Mouse (Mus musculus): ENCODE results near the gene Tcf15.

The Tcf15 gene

GRCm38 (mm10) chr2:152174861-152175260 lies 31.5 kb downstream of the Tcf15 start:
- no peak for DNase-seq (ENCODE audit: low spot score)

GRCm38 (mm10) chr2:152176659-152177058 lies 33.3 kb downstream of the Tcf15 start:
- DNase-seq (ENCODE audit: low spot score), result no peak

- no peak for DNase-seq (ENCODE audit: low spot score)
Measured at GRCm38 (mm10) chr2:152177162-152177805, 33.9 kb downstream of the Tcf15 start.

DNA sequence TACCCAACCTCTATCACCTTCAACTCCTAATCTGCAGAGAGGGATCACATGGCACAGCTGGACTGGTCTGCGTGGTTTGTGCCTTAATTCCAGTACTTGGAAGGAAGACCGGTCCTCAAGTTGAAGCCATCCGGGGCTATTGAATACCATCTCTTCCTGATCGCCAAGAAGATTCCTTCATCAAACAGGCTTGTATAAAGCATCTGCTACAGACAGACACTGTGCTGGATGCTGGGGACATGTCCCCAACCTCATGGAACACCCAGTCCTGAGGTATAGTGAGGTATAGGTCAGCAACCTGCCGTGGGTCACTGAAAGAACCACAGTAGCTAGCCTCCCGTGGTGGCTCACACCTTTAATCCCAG lies 34.4 kb downstream of the Tcf15 start:
- DNase-seq (ENCODE audit: low spot score), result no peak

DNA sequence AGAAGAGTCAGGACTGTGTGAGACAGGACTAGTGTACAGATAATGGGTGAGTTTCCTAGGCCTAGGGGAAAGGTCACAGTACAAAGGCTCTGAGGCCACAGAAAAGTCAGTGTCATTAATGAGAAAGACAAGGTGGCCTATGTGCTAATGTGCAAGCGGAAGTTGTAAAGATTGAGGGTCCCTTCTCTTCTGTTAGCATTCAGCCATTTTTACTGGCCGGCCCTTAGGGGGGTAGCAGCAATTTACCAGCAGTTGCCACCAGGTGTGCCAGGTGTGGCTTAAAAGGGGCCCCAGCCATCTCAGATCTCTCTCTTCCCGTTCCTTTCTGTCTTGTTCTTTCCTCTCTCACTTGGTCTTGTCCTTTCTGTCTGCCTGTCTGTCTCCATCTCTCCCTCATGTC lies 35.0 kb downstream of the Tcf15 start:
- DNase-seq (ENCODE audit: low spot score), result no peak

DNA sequence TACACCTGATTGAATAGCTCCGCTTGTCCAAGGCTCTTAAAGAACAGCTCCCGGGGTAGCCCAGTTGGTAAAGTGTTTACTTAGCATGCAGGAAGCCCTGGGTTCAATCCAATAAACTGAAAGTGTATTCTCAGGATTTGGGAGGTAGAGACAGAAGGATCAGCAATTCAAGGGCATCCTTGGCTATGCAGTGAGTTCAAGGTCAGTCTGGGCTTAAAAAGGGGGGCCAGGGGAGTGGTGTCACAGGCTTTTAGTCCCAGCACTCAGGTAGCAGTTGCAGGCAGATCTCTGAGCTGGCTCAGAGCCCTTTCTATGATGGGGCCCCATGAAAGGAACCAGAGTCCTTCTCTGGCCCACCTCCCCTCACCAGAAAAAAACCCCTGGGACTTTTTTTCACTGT lies 35.9 kb downstream of the Tcf15 start:
- DNase-seq (ENCODE audit: low spot score), result no peak

DNA sequence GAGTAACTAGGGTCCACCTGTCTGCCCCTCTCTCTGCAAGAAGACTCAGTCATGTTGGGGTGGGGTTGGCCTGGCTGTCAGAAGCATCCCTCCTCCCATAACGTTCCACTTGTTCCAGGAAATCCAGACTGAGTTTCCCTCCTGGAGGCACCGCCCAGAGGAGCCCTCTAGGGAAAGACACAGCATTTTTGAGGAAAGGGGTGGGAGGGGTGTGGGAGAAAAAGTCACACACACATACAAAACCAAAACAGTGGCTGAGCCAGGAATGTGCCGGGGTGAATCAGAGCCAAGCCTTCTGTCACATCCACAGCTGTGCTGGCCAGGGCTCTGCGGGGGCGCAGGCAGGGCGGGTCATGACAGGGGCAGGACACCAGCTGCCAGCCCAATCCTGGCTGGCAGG lies 37.0 kb downstream of the Tcf15 start:
- DNase-seq (ENCODE audit: low spot score), result peak; percentile 53

DNA sequence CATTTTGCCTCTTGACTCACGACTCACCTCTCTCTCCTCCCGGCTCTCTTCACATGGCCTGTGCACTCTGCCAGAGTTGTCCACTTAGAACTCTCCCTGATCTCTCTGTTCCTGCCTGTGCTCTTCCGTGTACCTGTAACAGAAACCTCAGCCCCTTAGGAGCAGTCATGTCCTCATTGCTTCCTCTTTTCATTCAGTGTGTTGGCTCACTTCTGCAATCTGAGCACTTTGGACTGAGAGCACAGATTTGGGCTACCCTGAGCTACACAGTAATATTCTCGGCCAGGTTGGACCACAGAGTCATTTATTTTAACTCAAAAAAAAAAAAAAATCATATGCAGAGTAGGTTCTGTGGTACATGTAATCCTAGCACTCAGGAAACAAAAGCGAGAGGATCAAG lies 43.8 kb downstream of the Tcf15 start:
- DNase-seq (ENCODE audit: low spot score), result no peak

GRCm38 (mm10) chr2:152189213-152189612 lies 45.9 kb downstream of the Tcf15 start:
- no peak for DNase-seq (ENCODE audit: low spot score)

DNA sequence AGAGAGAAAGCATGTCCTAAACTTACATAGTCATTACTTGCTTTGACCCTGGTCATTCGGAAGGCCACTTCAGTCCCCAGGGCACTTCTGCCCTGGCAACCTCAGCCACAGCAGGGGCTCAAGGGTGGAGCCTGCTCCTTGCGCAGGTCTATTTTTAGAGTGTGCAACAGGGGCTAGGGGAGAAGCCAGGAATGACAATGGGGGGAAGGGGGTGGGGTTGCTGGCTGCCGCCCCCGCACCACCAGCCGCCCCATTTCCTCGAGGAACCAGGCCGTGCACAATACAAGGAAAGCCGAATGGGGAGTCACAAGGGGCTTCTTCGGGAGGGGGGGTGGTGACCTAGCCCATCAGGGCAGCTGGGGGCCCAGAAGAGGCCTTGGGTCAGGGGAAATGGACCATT lies 46.3 kb downstream of the Tcf15 start:
- no peak for DNase-seq (ENCODE audit: low spot score)

GRCm38 (mm10) chr2:152190161-152190560 lies 46.8 kb downstream of the Tcf15 start:
- no peak for DNase-seq (ENCODE audit: low spot score)

DNA sequence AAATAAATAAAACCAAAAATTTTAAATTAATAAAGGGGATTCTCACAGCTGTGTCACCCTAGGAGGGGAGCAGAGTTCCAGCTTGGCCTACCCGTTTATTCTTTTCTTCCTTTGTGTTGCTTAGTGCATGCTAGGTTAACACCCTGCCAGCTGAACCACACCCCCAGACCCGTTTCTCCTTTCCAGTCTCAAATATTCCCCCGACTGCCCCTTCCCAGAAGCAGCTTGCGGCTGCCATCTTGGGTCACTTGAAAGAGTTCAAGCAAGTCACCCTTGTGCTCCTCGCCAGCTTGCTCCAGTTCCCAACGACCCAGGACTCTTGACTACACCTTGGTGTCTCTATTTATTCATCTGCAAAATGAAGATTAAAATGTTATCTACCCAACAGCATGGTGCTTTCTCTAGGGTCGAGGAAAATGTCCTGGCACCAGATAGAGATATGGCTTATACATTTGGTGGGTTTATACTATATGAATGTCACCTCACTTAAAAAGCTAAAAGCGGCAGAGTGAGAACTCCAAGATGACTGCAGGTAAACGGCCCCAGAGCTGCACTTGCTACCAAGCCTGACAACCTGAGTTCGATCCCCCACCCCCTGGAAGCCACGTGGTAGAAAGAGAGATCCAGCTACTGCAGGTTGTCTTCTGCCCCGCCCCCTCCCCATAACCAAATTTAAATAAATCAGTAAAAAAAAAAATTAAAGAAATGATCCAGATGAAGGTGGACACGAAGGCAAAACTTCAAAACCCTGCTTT lies 49.4 kb downstream of the Tcf15 start:
- no peak for DNase-seq (ENCODE audit: low spot score)

DNA sequence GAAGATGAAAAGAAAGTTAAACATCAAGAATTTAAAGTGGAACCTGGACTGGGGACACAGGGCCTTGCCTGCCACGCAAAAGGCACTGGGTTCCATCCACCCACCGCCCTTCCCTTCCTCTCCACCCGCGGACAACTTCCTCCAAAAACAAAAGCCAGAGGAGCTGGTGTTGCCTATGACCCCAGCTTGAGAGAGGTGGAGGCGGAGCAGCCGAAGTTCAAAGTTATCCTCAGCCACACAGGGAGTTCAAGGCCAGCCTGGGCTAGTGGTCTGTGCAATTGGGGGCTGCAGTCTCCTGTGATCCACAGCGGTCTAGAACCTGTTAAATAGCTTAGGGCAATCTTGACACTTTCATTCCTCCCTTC lies 50.0 kb downstream of the Tcf15 start:
- no peak for DNase-seq (ENCODE audit: low spot score)

- DNase-seq (ENCODE audit: low spot score), result no peak
Measured at GRCm38 (mm10) chr2:152194586-152194985, 51.2 kb downstream of the Tcf15 start.

GRCm38 (mm10) chr2:152196896-152197295 lies 53.5 kb downstream of the Tcf15 start:
- no peak for DNase-seq (ENCODE audit: low spot score)

DNA sequence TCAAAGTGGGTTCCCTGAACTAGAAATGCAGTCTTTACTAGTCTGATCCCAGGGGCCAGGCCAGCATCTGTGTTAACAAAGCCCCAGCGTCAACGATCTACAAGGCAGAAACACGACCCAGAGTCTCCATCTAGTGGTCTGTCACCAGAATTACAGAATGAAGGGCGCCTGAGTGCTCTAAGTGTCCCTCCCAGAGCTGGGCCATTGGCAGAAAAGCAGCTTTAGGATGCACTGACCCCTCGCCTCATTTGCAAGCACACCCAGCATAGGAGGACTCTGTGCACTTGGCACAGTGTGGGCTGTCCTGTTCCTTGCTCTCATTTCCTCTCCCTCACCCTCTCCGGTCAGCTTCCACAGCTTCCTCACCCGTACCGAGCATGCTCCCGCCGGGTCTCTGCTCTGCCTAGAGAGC lies 53.9 kb downstream of the Tcf15 start:
- DNase-seq (ENCODE audit: low spot score), result peak; percentile 92

Data from adipocyte (in vitro differentiated cells).